Mouse (Mus musculus) limb, embryonic 11.5 days (tissue): ENCODE results near the gene Dlk1. TPM values are rescaled to one million over a fixed set of nuclear protein-coding genes. Genes with fewer than 3 reads are reported as not detected.

ENCODE experiments used
- ATAC-seq: fragments of 200-750 bp; cut with Nextera tagmentation; 2 replicates; pipeline ENCODE4 v1.8.0; 2017; ENCODE audit warnings: low read depth; ENCODE audit not compliant: insufficient number of reproducible peaks, low FRiP score, low TSS enrichment
- DNase-seq: peaks from one replicate; pipeline ENCODE4 v3.0.0-alpha.2; 2015; ENCODE audit warnings: low spot score
- H3K27ac ChIP-seq: fragments of 300-500 bp; sonication (generic); replicated peaks from 2 replicates; pipeline ENCODE4 v1.5.1; 2014; ENCODE audit warnings: low read depth, mild to moderate bottlenecking, low read length
- H3K27me3 ChIP-seq: fragments of 300-500 bp; sonication (generic); 2 replicates; pipeline ENCODE4 v1.6.1; 2014; ENCODE audit warnings: mild to moderate bottlenecking, low read length, mixed read lengths; ENCODE audit not compliant: control insufficient read depth, insufficient read depth
- H3K36me3 ChIP-seq: fragments of 300-500 bp; sonication (generic); 2 replicates; pipeline ENCODE4 v1.6.1; 2014; ENCODE audit warnings: mild to moderate bottlenecking, low read length, moderate library complexity, mixed read lengths; ENCODE audit not compliant: control insufficient read depth, insufficient read depth
- H3K4me1 ChIP-seq: fragments of 300-500 bp; sonication (generic); 2 replicates; pipeline ENCODE4 v1.6.1; 2014; ENCODE audit warnings: low read length, mixed read lengths; ENCODE audit not compliant: control insufficient read depth, insufficient read depth
- H3K4me2 ChIP-seq: fragments of 300-500 bp; sonication (generic); 2 replicates; pipeline ENCODE4 v1.6.1; 2014; ENCODE audit warnings: low read depth, mild to moderate bottlenecking, moderate library complexity; ENCODE audit not compliant: severe bottlenecking
- H3K4me3 ChIP-seq: fragments of 300-500 bp; sonication (generic); 2 replicates; pipeline ENCODE4 v1.5.1; 2014; ENCODE audit warnings: low read depth, low read length
- H3K9ac ChIP-seq: fragments of 300-500 bp; sonication (generic); 2 replicates; pipeline ENCODE4 v1.6.1; 2014; ENCODE audit warnings: mild to moderate bottlenecking, low read length
- H3K9me3 ChIP-seq: fragments of 300-500 bp; sonication (generic); 2 replicates; pipeline ENCODE4 v1.6.1; 2016; ENCODE audit warnings: low read length; ENCODE audit not compliant: control insufficient read depth
- WGBS: fragments of 180-500 bp; shearing (Covaris S2); extraction: QIAGEN DNeasy Blood & Tissue Kit; methylation state at CpG from one replicate; pipeline ENCODE4 v1.1.7; 2014; 5-methylcytosine and 5-hydroxymethylcytosine counted together
- polyA plus RNA-seq: library from polyadenylated mRNA; unstranded; fragments of >200 nt; fragmentation: Nextera tagmentation; extraction: Ambion mirVana; gene quantifications from 2 replicates; pipeline ENCODE4 v1.2.1, GENCODE M21; 2014

The Dlk1 gene
- polyA plus RNA-seq, 1 experiment from 2014 or later, result 95.6 TPM

DNA sequence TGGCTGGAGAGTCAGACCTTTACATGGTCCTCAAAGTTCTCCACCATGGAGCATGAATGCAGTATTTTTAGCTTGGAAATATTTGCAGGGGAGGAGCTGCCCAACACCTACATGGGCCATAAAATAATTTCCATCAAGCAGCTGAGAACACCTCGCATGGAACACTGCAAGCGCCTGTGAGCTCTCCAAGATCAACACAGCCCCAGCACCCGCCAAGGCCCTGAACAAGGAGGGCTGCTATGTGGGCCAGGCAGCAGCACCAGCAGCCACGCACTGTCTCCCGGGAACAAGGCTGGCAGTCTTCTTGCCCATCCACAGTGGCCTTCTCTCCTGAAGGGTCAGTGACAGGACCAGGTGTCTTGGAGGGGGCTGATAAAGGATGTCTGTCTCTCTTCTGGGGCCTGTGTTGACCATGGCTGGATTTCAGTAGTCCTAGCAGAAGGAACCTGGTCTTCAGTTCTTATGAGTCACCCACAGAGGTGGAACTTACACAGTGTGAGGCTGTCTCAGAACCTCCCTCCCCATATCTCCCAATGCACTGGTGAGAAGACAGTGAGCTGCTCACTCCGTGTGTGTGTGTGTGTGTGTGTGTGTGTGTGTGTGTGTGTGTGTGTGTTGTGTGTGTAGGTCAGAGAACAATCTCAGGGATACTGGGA is 20.0 kb upstream of the Dlk1 start:
- Histone ChIP-seq H3K27me3 (no peaks in the 10 kb centered on the region), H3K9ac (no peak overlapping the region), H3K27ac (no peak overlapping the region), H3K9me3 (no peaks in the 10 kb centered on the region), H3K4me1 (peaks cover 13% of the 10 kb centered on the region), H3K4me2 (no peak overlapping the region), H3K36me3 (no peaks in the 10 kb centered on the region), H3K4me3 (no peak overlapping the region)
- ATAC-seq (no peak), DNase-seq (no peak)
- 66% methylated on average over 6 of the region's 6 CpGs for WGBS

DNA sequence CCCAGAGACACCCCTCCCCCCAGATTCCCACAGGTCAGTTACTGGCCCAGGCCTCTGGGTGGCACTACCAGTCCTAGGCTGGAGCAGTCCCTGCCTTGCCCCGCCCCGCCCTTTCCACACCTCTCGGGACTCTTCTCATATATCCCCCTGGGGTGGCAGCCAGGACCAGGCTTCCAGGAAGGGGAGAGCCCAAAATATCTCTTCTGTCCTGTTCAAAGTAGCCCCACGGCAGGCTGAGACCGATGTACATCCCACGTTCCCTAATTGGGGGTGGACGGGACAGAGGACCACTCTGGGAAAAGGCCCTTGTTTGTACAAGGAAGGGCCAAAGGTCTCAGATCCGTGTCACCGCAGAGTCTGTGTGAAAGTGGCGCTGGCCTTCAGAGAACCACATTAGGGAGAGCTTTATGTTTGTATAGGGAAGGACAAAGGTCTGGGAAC is 16.2 kb upstream of the Dlk1 start:
- Histone ChIP-seq H3K4me1 (peaks cover 25% of the 10 kb centered on the region), H3K4me2 (no peak overlapping the region), H3K27ac (no peak overlapping the region), H3K9ac (no peak overlapping the region), H3K9me3 (no peaks in the 10 kb centered on the region), H3K4me3 (no peak overlapping the region), H3K27me3 (no peaks in the 10 kb centered on the region), H3K36me3 (no peaks in the 10 kb centered on the region)
- WGBS, result 5% methylated on average over 10 of the region's 10 CpGs
- peak; percentile 62; the same call in 1 of the 2 replicates for ATAC-seq
- DNase-seq, result peak; percentile 81

DNA sequence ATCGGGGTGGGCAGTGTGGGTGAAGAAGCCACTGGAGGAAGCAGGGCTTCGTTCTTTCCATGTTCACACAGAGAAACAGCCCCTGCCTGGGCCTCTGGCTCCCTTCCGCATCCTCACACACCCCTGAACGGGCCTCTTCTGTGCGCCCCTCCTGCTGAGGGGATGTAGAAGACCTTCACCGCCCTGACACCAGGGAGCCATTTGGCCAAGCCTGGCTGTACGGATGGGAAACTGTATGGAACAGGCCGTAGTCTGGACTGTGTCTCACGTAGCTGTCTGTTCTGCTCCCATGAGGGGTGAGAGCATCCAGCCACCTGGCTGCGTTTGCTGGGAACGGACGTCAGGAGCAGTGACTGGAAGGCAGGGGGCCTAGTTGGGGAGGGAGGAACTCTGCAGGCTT is 15.8 kb upstream of the Dlk1 start:
- H3K4me3 ChIP-seq, result no peak overlapping the region
- DNase-seq, result no peak

DNA sequence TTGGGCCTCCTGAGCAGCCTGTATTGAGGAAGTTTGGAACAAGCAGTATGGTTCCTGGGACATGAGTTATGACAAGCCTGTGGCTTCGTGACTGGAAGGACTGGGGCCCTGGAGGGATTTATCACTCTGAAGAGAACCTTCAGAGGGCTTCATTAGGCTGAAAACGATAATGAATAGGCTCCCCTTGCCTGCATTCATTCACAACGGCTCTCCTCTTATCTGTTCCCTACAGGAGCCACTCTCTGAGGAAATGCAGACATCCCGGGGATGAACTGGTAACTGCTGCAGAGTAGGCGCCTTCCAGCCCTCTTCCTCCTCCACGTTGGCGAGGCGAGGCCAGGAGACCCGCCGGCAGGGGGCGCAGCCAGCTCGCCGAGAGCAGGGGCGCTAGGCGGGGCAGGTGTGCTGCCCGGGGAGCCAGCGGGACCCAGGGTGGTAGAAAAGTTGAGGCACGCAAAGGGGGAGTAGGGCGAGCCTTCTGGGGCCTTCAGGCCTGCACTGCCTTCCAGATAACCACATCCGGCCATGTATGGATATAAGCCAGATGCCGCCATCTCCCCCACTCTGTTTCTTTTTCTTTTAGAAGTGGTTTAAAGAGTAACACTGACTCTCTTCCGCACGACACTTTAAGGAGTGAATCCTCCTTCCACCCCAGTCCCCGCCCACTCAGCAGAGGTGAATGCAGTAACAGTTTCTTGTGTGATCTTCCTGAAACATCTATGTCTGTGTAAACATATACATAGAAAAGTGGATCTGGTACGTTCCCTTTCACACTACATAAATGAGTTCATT is 14.9 kb upstream of the Dlk1 start:
- WGBS, result 8% methylated on average over 25 of the region's 25 CpGs
- Histone ChIP-seq H3K36me3 (no peaks in the 10 kb centered on the region), H3K9ac (peak overlapping the region; percentile 34; the same call in 1 of the 2 replicates), H3K4me2 (peak overlapping the region; percentile 31; the same call in 1 of the 2 replicates), H3K9me3 (no peaks in the 10 kb centered on the region), H3K27ac (no peak overlapping the region), H3K4me1 (peaks cover 25% of the 10 kb centered on the region), H3K4me3 (0 out of 2 replicates have a peak overlapping the region, but pooled peaks have one; percentile 3), H3K27me3 (no peaks in the 10 kb centered on the region)
- ATAC-seq (peak; percentile 44; the same call in 1 of the 2 replicates), DNase-seq (peak; percentile 93)

More for the DNA sequence above, 15.8 kb upstream of the Dlk1 start:
- Histone ChIP-seq H3K4me2 (no peak overlapping the region), H3K27ac (peak overlapping the region; percentile 51), H3K27me3 (no peaks in the 10 kb centered on the region), H3K36me3 (no peaks in the 10 kb centered on the region), H3K4me1 (peaks cover 25% of the 10 kb centered on the region), H3K9ac (no peak overlapping the region; the same call in 1 of the 2 replicates), H3K9me3 (no peaks in the 10 kb centered on the region)
- WGBS, result 12% methylated on average over 12 of the region's 12 CpGs
- ATAC-seq, result 0 out of 2 replicates have a peak, but pooled peaks have one; percentile 28

DNA sequence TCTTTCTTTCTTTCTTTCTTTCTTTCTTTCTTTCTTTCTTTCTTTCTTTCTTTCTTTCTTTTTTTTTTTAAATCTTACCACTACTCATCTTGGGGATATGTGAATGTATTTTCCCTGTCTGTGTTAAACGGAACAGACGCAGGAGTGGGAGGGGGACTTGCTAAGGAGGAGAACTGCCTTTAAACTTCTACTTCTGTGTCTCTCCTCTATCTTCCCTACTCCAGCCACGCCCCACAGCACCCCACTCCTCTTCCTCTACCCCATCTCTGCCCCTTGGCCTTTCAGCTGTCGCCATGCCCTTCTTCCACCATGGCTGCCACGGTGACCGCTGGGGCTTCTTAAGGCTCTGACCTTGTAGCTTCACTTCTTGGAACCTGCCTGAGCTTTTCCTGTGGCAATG is 14.2 kb upstream of the Dlk1 start:
- DNase-seq (no peak), ATAC-seq (no peak)
- Histone ChIP-seq H3K27ac (no peak overlapping the region), H3K4me3 (no peak overlapping the region), H3K9ac (no peak overlapping the region), H3K4me1 (peaks cover 26% of the 10 kb centered on the region), H3K4me2 (no peak overlapping the region), H3K9me3 (no peaks in the 10 kb centered on the region), H3K27me3 (no peaks in the 10 kb centered on the region), H3K36me3 (no peaks in the 10 kb centered on the region)
- 77% methylated on average over 6 of the region's 6 CpGs for WGBS

DNA sequence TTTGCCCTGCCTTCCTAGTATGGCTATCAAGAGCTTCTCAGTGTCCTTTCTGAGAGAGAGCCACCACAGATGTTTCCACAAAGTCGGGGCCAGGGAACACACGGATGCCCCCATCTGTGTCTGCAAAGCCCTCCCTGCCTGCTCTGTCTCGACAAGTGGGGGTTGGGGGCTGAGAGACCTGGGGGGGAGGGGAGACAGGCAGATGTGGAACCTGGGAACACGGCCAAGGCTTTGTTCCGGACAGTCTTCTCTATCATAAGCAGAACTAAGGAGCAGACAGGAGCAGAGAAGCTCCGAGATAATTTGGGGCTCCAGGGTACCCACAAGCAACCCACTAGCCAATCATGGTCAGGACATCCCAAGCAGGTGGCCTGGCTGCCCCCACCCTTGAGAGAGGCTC is 12.6 kb upstream of the Dlk1 start:
- no peak overlapping the region for H3K4me3 ChIP-seq
- ATAC-seq (no peak), DNase-seq (no peak)
- H3K4me2 ChIP-seq, result no peak overlapping the region
- no peaks in the 10 kb centered on the region for H3K27me3 ChIP-seq
- peaks cover 30% of the 10 kb centered on the region for H3K4me1 ChIP-seq
- no peak overlapping the region for H3K27ac ChIP-seq
- H3K9ac ChIP-seq, result no peak overlapping the region
- WGBS, result 73% methylated on average over 6 of the region's 6 CpGs
- H3K9me3 ChIP-seq, result no peaks in the 10 kb centered on the region
- H3K36me3 ChIP-seq, result no peaks in the 10 kb centered on the region

DNA sequence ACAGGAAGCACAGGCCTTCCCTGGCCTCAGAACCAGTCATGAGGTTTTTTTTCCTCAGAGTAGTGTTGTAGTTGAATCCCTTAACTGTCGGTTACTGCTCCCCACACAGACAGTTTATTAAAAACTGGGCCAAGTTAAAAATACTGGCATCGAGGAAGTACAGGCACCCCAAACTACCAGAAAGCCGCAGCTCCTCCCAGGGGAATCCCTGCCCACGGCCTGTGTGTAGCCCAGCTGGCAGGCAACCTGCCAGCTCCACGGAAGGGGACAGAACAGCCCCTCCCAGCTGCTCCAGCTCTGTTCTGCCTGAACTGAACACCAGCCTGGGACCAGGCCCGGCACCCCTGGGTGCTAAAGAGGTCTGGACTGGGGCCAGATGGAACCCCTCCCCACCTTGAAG is 11.3 kb upstream of the Dlk1 start:
- WGBS, result 66% methylated on average over 6 of the region's 6 CpGs
- DNase-seq (no peak), ATAC-seq (no peak)
- H3K4me1 ChIP-seq, result peaks cover 38% of the 10 kb centered on the region
- H3K9ac ChIP-seq, result no peak overlapping the region
- H3K9me3 ChIP-seq, result no peaks in the 10 kb centered on the region
- no peak overlapping the region for H3K27ac ChIP-seq
- no peaks in the 10 kb centered on the region for H3K36me3 ChIP-seq
- H3K4me2 ChIP-seq, result no peak overlapping the region
- no peak overlapping the region for H3K4me3 ChIP-seq
- no peaks in the 10 kb centered on the region for H3K27me3 ChIP-seq

DNA sequence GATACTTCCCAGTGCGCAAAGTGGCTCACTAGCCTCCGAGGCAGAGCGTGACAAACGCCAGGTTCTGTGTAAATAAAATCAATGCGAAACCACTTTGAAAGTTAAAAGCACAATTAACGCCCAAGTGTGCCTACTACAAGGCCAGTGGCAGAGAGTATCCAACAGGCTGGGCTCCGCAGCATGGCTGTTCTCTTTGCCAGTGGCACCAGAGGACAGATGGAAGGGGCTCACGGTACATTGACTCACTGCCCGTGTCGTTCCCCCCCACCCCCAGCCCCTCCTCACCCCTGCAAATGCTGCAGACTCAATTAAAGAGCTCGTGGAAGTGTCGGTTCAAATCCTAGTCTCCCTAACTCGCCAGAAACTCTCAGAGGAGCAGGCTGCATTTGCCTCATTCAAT is 10.5 kb upstream of the Dlk1 start:
- Histone ChIP-seq H3K36me3 (no peaks in the 10 kb centered on the region), H3K27ac (no peak overlapping the region)

More for the DNA sequence above, 10.5 kb upstream of the Dlk1 start:
- H3K4me2 ChIP-seq, result no peak overlapping the region
- no peak for ATAC-seq
- H3K27me3 ChIP-seq, result no peaks in the 10 kb centered on the region
- H3K4me1 ChIP-seq, result peaks cover 36% of the 10 kb centered on the region
- no peak for DNase-seq
- 36% methylated on average over 13 of the region's 13 CpGs for WGBS
- no peak overlapping the region for H3K9ac ChIP-seq
- H3K4me3 ChIP-seq, result no peak overlapping the region
- no peaks in the 10 kb centered on the region for H3K9me3 ChIP-seq
